Mouse (Mus musculus) hindbrain, embryonic 11.5 days (tissue): ENCODE measurements at regions not wholly inside any gene's neighbourhood (a gene's known extent, or its start where the extent isn't known, plus 50 kb on each side); places are given as distances from the start of the nearest gene placed in this dataset.
"Not testable (repeated sequence)": the region's sequence is repeated elsewhere in the genome, so short reads cannot be mapped to it uniquely, and the experiment has no call there.

Experiments
- ATAC-seq: fragments of 200-750 bp; cut with Nextera tagmentation; 2 replicates; pipeline ENCODE4 v1.8.0; 2017; ENCODE audit warnings: mild to moderate bottlenecking, moderate TSS enrichment, moderate library complexity; ENCODE audit not compliant: low FRiP score
- DNase-seq: peaks from one replicate; pipeline ENCODE4 v3.0.0-alpha.2; 2015; ENCODE audit warnings: low spot score
- H3K27ac ChIP-seq: fragments of 300-500 bp; sonication (generic); 2 replicates; pipeline ENCODE4 v1.5.1; 2014; ENCODE audit warnings: mild to moderate bottlenecking, low read depth, low read length
- H3K27me3 ChIP-seq: fragments of 300-500 bp; sonication (generic); 2 replicates; pipeline ENCODE4 v1.6.1; 2014; ENCODE audit warnings: mild to moderate bottlenecking, low read length, moderate library complexity, mixed read lengths; ENCODE audit not compliant: control insufficient read depth, insufficient read depth
- H3K36me3 ChIP-seq: fragments of 300-500 bp; sonication (generic); 2 replicates; pipeline ENCODE4 v1.6.1; 2014; ENCODE audit warnings: mild to moderate bottlenecking, low read length, moderate library complexity, mixed read lengths; ENCODE audit not compliant: control insufficient read depth, insufficient read depth
- H3K4me1 ChIP-seq: fragments of 300-500 bp; sonication (generic); replicated peaks from 2 replicates; pipeline ENCODE4 v1.6.1; 2014; ENCODE audit warnings: low read length, mixed read lengths; ENCODE audit not compliant: control insufficient read depth, insufficient read depth
- H3K4me2 ChIP-seq: fragments of 300-500 bp; sonication (generic); replicated peaks from 2 replicates; pipeline ENCODE4 v1.6.1; 2014; ENCODE audit warnings: mild to moderate bottlenecking, low read depth, low read length
- H3K4me3 ChIP-seq: fragments of 300-500 bp; sonication (generic); 2 replicates; pipeline ENCODE4 v1.5.1; 2014; ENCODE audit warnings: low read depth, low read length
- H3K9ac ChIP-seq: fragments of 300-500 bp; sonication (generic); 2 replicates; pipeline ENCODE4 v1.6.1; 2014; ENCODE audit warnings: low read depth, low read length
- H3K9me3 ChIP-seq: fragments of 300-500 bp; sonication (generic); 2 replicates; pipeline ENCODE4 v1.6.1; 2016; ENCODE audit warnings: low read length; ENCODE audit not compliant: control insufficient read depth
- WGBS: fragments of 180-500 bp; shearing (Covaris S2); extraction: QIAGEN DNeasy Blood & Tissue Kit; methylation state at CpG from one replicate; pipeline ENCODE4 v1.1.7; 2014; 5-methylcytosine and 5-hydroxymethylcytosine counted together

GRCm38 (mm10) chr10:37792878-37793277, 654.2 kb upstream of the Marcks start:
- WGBS: 81% methylated on average over 3 of the region's 3 CpGs
- H3K9me3 ChIP-seq: no peaks in the 10 kb centered on the region
- no peak overlapping the region for H3K4me3 ChIP-seq
- no peaks in the 10 kb centered on the region for H3K4me1 ChIP-seq
- no peak overlapping the region for H3K27ac ChIP-seq
- H3K4me2 ChIP-seq: no peak overlapping the region
- H3K9ac ChIP-seq: no peak overlapping the region
- no peak for DNase-seq
- no peaks in the 10 kb centered on the region for H3K36me3 ChIP-seq
- ATAC-seq: no peak
- no peaks in the 10 kb centered on the region for H3K27me3 ChIP-seq

GRCm38 (mm10) chr10:37788049-37788448, 649.3 kb upstream of the Marcks start:
- DNase-seq: no peak
- 82% methylated on average over 5 of the region's 5 CpGs for whole genome bisulfite sequencing
- no peaks in the 10 kb centered on the region for H3K36me3 ChIP-seq
- H3K27me3 ChIP-seq: no peaks in the 10 kb centered on the region
- no peak overlapping the region for H3K4me2 ChIP-seq
- H3K4me3 ChIP-seq: no peak overlapping the region
- H3K9me3 ChIP-seq: no peaks in the 10 kb centered on the region
- no peak overlapping the region for H3K9ac ChIP-seq
- no peaks in the 10 kb centered on the region for H3K4me1 ChIP-seq
- no peak overlapping the region for H3K27ac ChIP-seq
- ATAC-seq: no peak

GRCm38 (mm10) chr10:37779383-37780302, 640.9 kb upstream of the Marcks start:
- Histone ChIP-seq H3K9ac (no peak overlapping the region), H3K27ac (no peak overlapping the region), H3K4me1 (no peaks in the 10 kb centered on the region), H3K36me3 (no peaks in the 10 kb centered on the region), H3K4me3 (no peak overlapping the region), H3K4me2 (no peak overlapping the region), H3K27me3 (no peaks in the 10 kb centered on the region), H3K9me3 (no peaks in the 10 kb centered on the region)
- ATAC-seq (peak; percentile 66), DNase-seq (no peak)
- WGBS: 65% methylated on average over 2 of the region's 2 CpGs

- no peak for ATAC-seq
- Histone ChIP-seq H3K9ac (no peak overlapping the region), H3K4me1 (no peaks in the 10 kb centered on the region), H3K27ac (no peak overlapping the region), H3K9me3 (no peaks in the 10 kb centered on the region), H3K4me3 (no peak overlapping the region), H3K36me3 (no peaks in the 10 kb centered on the region), H3K4me2 (no peak overlapping the region), H3K27me3 (no peaks in the 10 kb centered on the region)
- 77% methylated on average over 5 of the region's 5 CpGs for WGBS
- no peak for DNase-seq
Observed at GRCm38 (mm10) chr10:37760542-37761367, 622.0 kb upstream of the Marcks start.

- no peaks in the 10 kb centered on the region for H3K9me3 ChIP-seq
- no peak overlapping the region for H3K4me2 ChIP-seq
- H3K36me3 ChIP-seq: no peaks in the 10 kb centered on the region
- ATAC-seq (no peak), DNase-seq (no peak)
- H3K27me3 ChIP-seq: no peaks in the 10 kb centered on the region
- no peaks in the 10 kb centered on the region for H3K4me1 ChIP-seq
- no peak overlapping the region for H3K4me3 ChIP-seq
- H3K27ac ChIP-seq: no peak overlapping the region
- no peak overlapping the region for H3K9ac ChIP-seq
- 64% methylated on average over 2 of the region's 2 CpGs for WGBS
Observed at GRCm38 (mm10) chr10:37741581-37741980, 602.9 kb upstream of the Marcks start.

- Histone ChIP-seq H3K27ac (no peak overlapping the region), H3K4me3 (no peak overlapping the region), H3K9me3 (no peaks in the 10 kb centered on the region), H3K4me1 (no peaks in the 10 kb centered on the region), H3K4me2 (no peak overlapping the region), H3K9ac (no peak overlapping the region), H3K27me3 (no peaks in the 10 kb centered on the region), H3K36me3 (no peaks in the 10 kb centered on the region)
- ATAC-seq (no peak), DNase-seq (no peak)
- WGBS: 81% methylated on average over 2 of the region's 2 CpGs
Observed at GRCm38 (mm10) chr10:37739024-37739423, 600.3 kb upstream of the Marcks start.

GRCm38 (mm10) chr10:37725609-37726008, 586.9 kb upstream of the Marcks start:
- Histone ChIP-seq H3K4me1 (no peaks in the 10 kb centered on the region), H3K36me3 (no peaks in the 10 kb centered on the region), H3K9ac (no peak overlapping the region), H3K27me3 (no peaks in the 10 kb centered on the region), H3K4me3 (no peak overlapping the region), H3K27ac (no peak overlapping the region), H3K4me2 (no peak overlapping the region), H3K9me3 (no peaks in the 10 kb centered on the region)
- DNase-seq (no peak), ATAC-seq (no peak)
- 74% methylated on average over 4 of the region's 4 CpGs for WGBS

- not testable (repeated sequence) for H3K4me2 ChIP-seq, DNase-seq, H3K9ac ChIP-seq, H3K27ac ChIP-seq, H3K9me3 ChIP-seq, H3K4me3 ChIP-seq, H3K27me3 ChIP-seq, H3K4me1 ChIP-seq, ATAC-seq, H3K36me3 ChIP-seq
- 87% methylated on average over 7 of the region's 7 CpGs for WGBS
Observed at GRCm38 (mm10) chr10:37724994-37725393, 586.3 kb upstream of the Marcks start.
